Mouse (Mus musculus): Measurements from ENCODE around the gene Psmd11.
"Not testable (repeated sequence)": the region's sequence is repeated elsewhere in the genome, so short reads cannot be mapped to it uniquely, and the experiment has no call there.

Psmd11 gene

GRCm38 (mm10) chr11:80426029-80426813, 2.2 kb upstream of the Psmd11 start:
- in situ Hi-C loops (cut with MboI, MseI), result not testable (repeated sequence)

- in situ Hi-C loops (cut with MboI, MseI), result no loop called here
Observed at GRCm38 (mm10) chr11:80429009-80429475, 627 bp downstream of the Psmd11 start.

- in situ Hi-C loops (cut with MboI, MseI), result no loop called here
Observed at GRCm38 (mm10) chr11:80429500-80430166, 1.2 kb downstream of the Psmd11 start.

- in situ Hi-C loops (cut with MboI, MseI), result no loop called here
Observed at GRCm38 (mm10) chr11:80430366-80430910, 2.0 kb downstream of the Psmd11 start.

- in situ Hi-C loops (cut with MboI, MseI), result loop anchor here (5.0 kb wide), 1 partner anchor 45 kb away; no protein-coding TSS in a partner anchor
Observed at GRCm38 (mm10) chr11:80446916-80447315, 18.5 kb downstream of the Psmd11 start.

- in situ Hi-C loops (cut with MboI, MseI), result loop anchor here (5.0 to 10.0 kb wide), 2 partner anchors 48 to 175 kb away; no protein-coding TSS in a partner anchor
Observed at GRCm38 (mm10) chr11:80449859-80450258, 21.4 kb downstream of the Psmd11 start.

- in situ Hi-C loops (cut with MboI, MseI), result loop anchor here (10.0 kb wide), 1 partner anchor 177 kb away; no protein-coding TSS in a partner anchor
Observed at GRCm38 (mm10) chr11:80452242-80452641, 23.8 kb downstream of the Psmd11 start.

GRCm38 (mm10) chr11:80453198-80453597, 24.8 kb downstream of the Psmd11 start:
- in situ Hi-C loops (cut with MboI, MseI), result loop anchor here (10.0 kb wide), 1 partner anchor 178 kb away; no protein-coding TSS in a partner anchor

- in situ Hi-C loops (cut with MboI, MseI), result not testable (repeated sequence)
Observed at GRCm38 (mm10) chr11:80463605-80464130, 35.3 kb downstream of the Psmd11 start.

- in situ Hi-C loops (cut with MboI, MseI), result no loop called here
Observed at GRCm38 (mm10) chr11:80471836-80472605, 43.6 kb downstream of the Psmd11 start.

GRCm38 (mm10) chr11:80474175-80474691, 45.8 kb downstream of the Psmd11 start:
- in situ Hi-C loops (cut with MboI, MseI), result no loop called here

- in situ Hi-C loops (cut with MboI, MseI), result no loop called here
Observed at GRCm38 (mm10) chr11:80474846-80475245, 46.4 kb downstream of the Psmd11 start.

GRCm38 (mm10) chr11:80475544-80475943, 47.1 kb downstream of the Psmd11 start:
- in situ Hi-C loops (cut with MboI, MseI), result no loop called here

- in situ Hi-C loops (cut with MboI, MseI), result no loop called here
Observed at GRCm38 (mm10) chr11:80476222-80477189, 48.1 kb downstream of the Psmd11 start, which contains the start of gene Cdk5r1. Gene Cdk5r1 (plus strand): TSS chr11:80477023.

- in situ Hi-C loops (cut with MboI, MseI), result no loop called here
Observed at GRCm38 (mm10) chr11:80477341-80478199, 49.2 kb downstream of the Psmd11 start.

GRCm38 (mm10) chr11:80478694-80479412, 50.4 kb downstream of the Psmd11 start:
- in situ Hi-C loops (cut with MboI, MseI), result no loop called here

GRCm38 (mm10) chr11:80479425-80479824, 51.0 kb downstream of the Psmd11 start:
- in situ Hi-C loops (cut with MboI, MseI), result no loop called here

Measured in regulatory T cell (primary cell).